Mouse (Mus musculus): ENCODE results near the gene Olfr738. TPM values are rescaled to one million over a fixed set of nuclear protein-coding genes. Genes with fewer than 3 reads are reported as not detected.

The Olfr738 gene
- total RNA-seq (2014; fragmentation: Nextera tagmentation) = not detected in 2 replicates
- not detected in 2 replicates for total RNA-seq (2017)

DNA sequence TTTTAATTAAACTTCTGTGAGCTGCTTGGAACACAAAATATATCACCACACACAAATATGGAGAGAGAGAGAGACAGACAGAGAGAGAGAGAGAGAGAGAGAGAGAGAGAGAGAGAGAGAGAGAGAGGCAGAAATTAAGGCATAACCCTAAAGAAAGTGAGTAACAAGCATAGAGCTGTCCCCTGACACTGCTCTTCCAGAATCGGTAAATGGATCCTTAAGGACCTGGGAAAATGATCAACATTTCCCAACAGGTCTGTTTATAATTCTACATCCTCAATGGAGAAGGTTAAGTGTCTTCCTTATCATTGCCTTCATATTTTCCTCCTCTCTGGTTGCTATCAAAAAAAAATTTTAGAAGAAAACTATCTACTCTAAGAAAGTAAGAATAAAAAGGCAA is at the start of gene Olfr738:
Gene Olfr738, plus strand, starts transcription at position 301 of the 400 bp plus-strand sequence.
- ATAC-seq (replicated peaks; ENCODE audit: low FRiP score, low TSS enrichment, poor library complexity, severe bottlenecking) = no peak

- no peak for ATAC-seq (replicated peaks; ENCODE audit: low FRiP score, low TSS enrichment, poor library complexity, severe bottlenecking)
Measured at GRCm38 (mm10) chr14:50357593-50357992, 49.8 kb upstream of the Olfr738 start, which contains the start of gene Tlr11. Gene Tlr11 (plus strand): TSS chr14:50357914.

DNA sequence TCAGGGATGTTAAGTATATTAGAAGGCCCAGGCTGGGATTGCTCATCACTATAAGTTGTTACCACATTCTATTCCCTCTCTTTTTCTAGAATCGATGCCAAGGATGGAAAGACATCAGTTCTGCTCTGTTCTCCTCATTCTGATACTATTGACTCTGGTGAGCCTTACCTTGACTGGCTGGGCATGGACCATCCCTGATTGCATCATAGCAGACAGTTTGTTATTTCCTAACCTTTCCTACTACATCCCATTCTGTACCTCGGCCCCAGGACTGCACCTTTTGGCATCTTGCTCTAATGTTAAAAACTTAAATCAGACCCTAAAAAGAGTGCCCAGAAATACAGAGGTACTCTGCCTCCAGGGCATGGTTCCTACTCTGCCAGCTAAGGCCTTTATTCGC is 46.9 kb upstream of the Olfr738 start:
- ATAC-seq (replicated peaks; ENCODE audit: low FRiP score, low TSS enrichment, poor library complexity, severe bottlenecking) = no peak

GRCm38 (mm10) chr14:50363561-50363960 is 43.8 kb upstream of the Olfr738 start:
- no peak for ATAC-seq (replicated peaks; ENCODE audit: low FRiP score, low TSS enrichment, poor library complexity, severe bottlenecking)

DNA sequence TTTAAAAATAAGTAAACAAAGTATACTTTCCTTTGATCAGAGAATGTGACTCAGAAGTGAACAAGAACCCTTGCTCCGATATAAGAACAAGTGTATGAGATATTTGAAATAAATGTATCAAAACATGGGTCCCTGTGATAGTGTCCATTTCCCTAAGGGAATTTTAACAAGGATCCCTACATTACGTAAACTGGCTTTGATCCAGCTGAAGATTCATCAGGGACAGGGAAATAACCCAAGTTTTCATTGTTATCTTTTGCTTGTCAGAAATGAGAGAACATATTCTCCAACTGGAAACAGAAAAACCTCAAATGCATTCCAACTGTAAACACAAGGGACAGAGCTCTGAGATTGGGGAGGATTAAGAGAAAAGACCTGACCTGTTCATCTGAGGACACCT is 26.5 kb upstream of the Olfr738 start, which contains the start of gene Olfr736:
Gene Olfr736, plus strand, starts transcription at position 301 of the 400 bp plus-strand sequence.
- ATAC-seq (replicated peaks; ENCODE audit: low FRiP score, low TSS enrichment, poor library complexity, severe bottlenecking) = no peak

- no peak for ATAC-seq (replicated peaks; ENCODE audit: low FRiP score, low TSS enrichment, poor library complexity, severe bottlenecking)
Measured at GRCm38 (mm10) chr14:50418326-50418725, 11.0 kb downstream of the Olfr738 start, which contains the start of gene Olfr739. Gene Olfr739 (plus strand): TSS chr14:50418626.

- no peak for ATAC-seq (replicated peaks; ENCODE audit: low FRiP score, low TSS enrichment, poor library complexity, severe bottlenecking)
Measured at GRCm38 (mm10) chr14:50445245-50445644, 37.9 kb downstream of the Olfr738 start, which contains the start of gene Olfr740. Gene Olfr740 (plus strand): TSS chr14:50445545.

Other genes with a start within 250 kb of the Olfr738 start
- gene Olfr730, start 219.4 kb upstream of the Olfr738 start, total RNA-seq (2014; fragmentation: Nextera tagmentation) = not detected in 2 replicates
- gene Olfr730, start 219.4 kb upstream of the Olfr738 start, total RNA-seq (2017) = not detected in 2 replicates
- not detected in 2 replicates for gene Olfr731, start 165.7 kb upstream of the Olfr738 start, total RNA-seq (2014; fragmentation: Nextera tagmentation)
- not detected in 2 replicates for gene Olfr731, start 165.7 kb upstream of the Olfr738 start, total RNA-seq (2017)
- not detected in 2 replicates for gene Olfr732, start 123.4 kb upstream of the Olfr738 start, total RNA-seq (2014; fragmentation: Nextera tagmentation)
- gene Olfr732, start 123.4 kb upstream of the Olfr738 start, total RNA-seq (2017) = not detected in 2 replicates
- gene Olfr733, start 106.0 kb upstream of the Olfr738 start, total RNA-seq (2014; fragmentation: Nextera tagmentation) = not detected in 2 replicates
- not detected in 2 replicates for gene Olfr733, start 106.0 kb upstream of the Olfr738 start, total RNA-seq (2017)
- gene Olfr734, start 80.8 kb upstream of the Olfr738 start, total RNA-seq (2014; fragmentation: Nextera tagmentation) = not detected in 2 replicates
- not detected in 2 replicates for gene Olfr734, start 80.8 kb upstream of the Olfr738 start, total RNA-seq (2017)
- not detected in 2 replicates for gene Olfr735, start 58.7 kb upstream of the Olfr738 start, total RNA-seq (2014; fragmentation: Nextera tagmentation)
- gene Olfr735, start 58.7 kb upstream of the Olfr738 start, total RNA-seq (2017) = not detected in 2 replicates
- not detected in 2 replicates for gene Tlr11, start 49.7 kb upstream of the Olfr738 start, total RNA-seq (2014; fragmentation: Nextera tagmentation)
- 0.11 TPM in 1 of 2 replicates, not detected in the other for gene Tlr11, start 49.7 kb upstream of the Olfr738 start, total RNA-seq (2017)
- gene Olfr736, start 26.4 kb upstream of the Olfr738 start, total RNA-seq (2014; fragmentation: Nextera tagmentation) = not detected in 2 replicates
- gene Olfr736, start 26.4 kb upstream of the Olfr738 start, total RNA-seq (2017) = not detected in 2 replicates
- not detected in 2 replicates for gene Olfr739, start 11.1 kb downstream of the Olfr738 start, total RNA-seq (2014; fragmentation: Nextera tagmentation)
- not detected in 2 replicates for gene Olfr739, start 11.1 kb downstream of the Olfr738 start, total RNA-seq (2017)
- not detected in 2 replicates for gene Olfr740, start 38.0 kb downstream of the Olfr738 start, total RNA-seq (2014; fragmentation: Nextera tagmentation)
- not detected in 2 replicates for gene Olfr740, start 38.0 kb downstream of the Olfr738 start, total RNA-seq (2017)
- not detected in 2 replicates for gene Olfr741, start 65.2 kb downstream of the Olfr738 start, total RNA-seq (2014; fragmentation: Nextera tagmentation)
- not detected in 2 replicates for gene Olfr741, start 65.2 kb downstream of the Olfr738 start, total RNA-seq (2017)
- gene Olfr742, start 96.0 kb downstream of the Olfr738 start, total RNA-seq (2014; fragmentation: Nextera tagmentation) = not detected in 2 replicates
- gene Olfr742, start 96.0 kb downstream of the Olfr738 start, total RNA-seq (2017) = not detected in 2 replicates
- gene Olfr743, start 114.3 kb downstream of the Olfr738 start, total RNA-seq (2014; fragmentation: Nextera tagmentation) = not detected in 2 replicates
- not detected in 2 replicates for gene Olfr743, start 114.3 kb downstream of the Olfr738 start, total RNA-seq (2017)
- gene Olfr744, start 207.3 kb downstream of the Olfr738 start, total RNA-seq (2014; fragmentation: Nextera tagmentation) = not detected in 2 replicates
- gene Olfr744, start 207.3 kb downstream of the Olfr738 start, total RNA-seq (2017) = not detected in 2 replicates
- gene Olfr745, start 231.8 kb downstream of the Olfr738 start, total RNA-seq (2014; fragmentation: Nextera tagmentation) = not detected in 2 replicates
- gene Olfr745, start 231.8 kb downstream of the Olfr738 start, total RNA-seq (2017) = not detected in 2 replicates
- gene Olfr746, start 239.5 kb downstream of the Olfr738 start, total RNA-seq (2014; fragmentation: Nextera tagmentation) = not detected in 2 replicates
- gene Olfr746, start 239.5 kb downstream of the Olfr738 start, total RNA-seq (2017) = not detected in 2 replicates